Mouse (Mus musculus): Measurements from ENCODE around the gene Ralgapa2. TPM values are rescaled to one million over a fixed set of nuclear protein-coding genes. Genes with fewer than 3 reads are reported as not detected.

The Ralgapa2 gene
- total RNA-seq, 2 experiments from 2014 or later: 10.6 to 11.9 TPM

DNA sequence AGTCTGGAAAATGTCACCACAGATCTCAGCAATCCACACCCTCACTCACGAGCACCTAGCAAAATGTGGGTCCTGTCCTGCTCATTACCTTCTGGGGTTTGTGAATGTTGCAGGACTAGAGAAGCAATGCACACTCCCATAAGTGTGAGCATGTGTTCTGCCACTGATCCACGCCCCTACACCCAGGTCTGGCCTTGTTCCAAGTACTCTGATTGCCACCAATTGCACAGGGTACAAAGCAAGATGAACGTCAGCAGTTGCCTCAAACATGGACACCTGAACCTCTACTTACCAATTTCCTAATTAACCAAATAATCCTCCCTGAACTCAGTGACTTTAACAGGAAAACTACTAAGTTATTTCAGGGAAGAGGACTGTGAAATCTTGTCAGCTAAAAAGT, 68.1 kb downstream of the Ralgapa2 start:
- no peak for ATAC-seq (replicated peaks; ENCODE audit: poor library complexity, severe bottlenecking)

DNA sequence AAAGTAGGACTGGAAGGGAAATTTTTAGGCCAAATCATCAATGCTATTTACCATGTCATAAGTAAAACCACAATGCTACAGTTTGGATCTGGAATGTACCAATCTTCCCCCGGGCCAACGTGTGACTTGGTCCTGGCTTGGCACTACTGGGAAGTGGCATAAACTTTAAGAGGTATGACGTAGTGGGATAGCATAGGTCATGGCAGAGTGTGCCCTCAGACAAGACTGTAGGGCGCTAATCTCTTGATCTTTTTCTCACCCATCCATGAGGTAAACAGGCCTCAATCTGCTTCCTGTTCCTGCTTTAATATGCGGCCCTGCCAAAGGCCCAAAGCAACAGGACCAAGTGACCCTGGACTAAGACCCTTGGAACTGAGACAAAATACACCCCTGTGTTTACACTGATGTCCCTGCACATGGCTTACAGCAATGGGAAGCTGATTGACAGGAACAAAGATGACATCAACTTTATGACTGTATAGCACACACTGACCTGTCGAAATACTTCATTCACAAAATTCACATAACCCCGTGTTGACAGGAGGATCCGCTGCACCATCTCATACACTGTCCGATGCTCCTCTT, 68.8 kb downstream of the Ralgapa2 start:
- ATAC-seq (replicated peaks; ENCODE audit: poor library complexity, severe bottlenecking): no peak

- no peak for ATAC-seq (replicated peaks; ENCODE audit: poor library complexity, severe bottlenecking)
Measured at GRCm38 (mm10) chr2:146441711-146442110, 70.4 kb downstream of the Ralgapa2 start.

GRCm38 (mm10) chr2:146428751-146429150, 83.4 kb downstream of the Ralgapa2 start:
- ATAC-seq (replicated peaks; ENCODE audit: poor library complexity, severe bottlenecking): no peak

DNA sequence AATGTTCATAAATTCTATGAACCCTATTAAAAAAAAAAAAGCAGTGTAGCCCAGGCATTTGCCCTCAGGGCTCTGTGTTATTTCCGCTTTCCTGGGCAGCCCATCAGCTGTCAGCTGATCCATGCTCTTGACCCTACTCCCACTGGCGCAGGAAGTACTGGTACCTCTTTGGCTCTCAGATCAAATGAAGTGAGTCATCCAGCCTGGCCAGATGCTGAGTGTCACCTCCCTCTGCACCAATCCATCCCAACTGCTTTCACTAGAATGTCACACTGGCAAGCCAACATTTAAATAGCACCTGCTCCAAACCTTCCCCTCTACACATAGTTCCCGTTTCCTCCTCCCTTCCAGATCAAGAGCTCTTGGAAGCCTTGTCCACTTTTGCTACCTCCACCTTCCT, 84.8 kb downstream of the Ralgapa2 start:
- no peak for ATAC-seq (replicated peaks; ENCODE audit: poor library complexity, severe bottlenecking)

GRCm38 (mm10) chr2:146426321-146426720, 85.8 kb downstream of the Ralgapa2 start:
- no peak for ATAC-seq (replicated peaks; ENCODE audit: poor library complexity, severe bottlenecking)

- no peak for ATAC-seq (replicated peaks; ENCODE audit: poor library complexity, severe bottlenecking)
Measured at GRCm38 (mm10) chr2:146425235-146425634, 86.9 kb downstream of the Ralgapa2 start.

- ATAC-seq (replicated peaks; ENCODE audit: poor library complexity, severe bottlenecking): peak; percentile 65
Measured at GRCm38 (mm10) chr2:146423710-146424301, 88.3 kb downstream of the Ralgapa2 start.

- no peak for ATAC-seq (replicated peaks; ENCODE audit: poor library complexity, severe bottlenecking)
Measured at GRCm38 (mm10) chr2:146423032-146423691, 89.0 kb downstream of the Ralgapa2 start.

DNA sequence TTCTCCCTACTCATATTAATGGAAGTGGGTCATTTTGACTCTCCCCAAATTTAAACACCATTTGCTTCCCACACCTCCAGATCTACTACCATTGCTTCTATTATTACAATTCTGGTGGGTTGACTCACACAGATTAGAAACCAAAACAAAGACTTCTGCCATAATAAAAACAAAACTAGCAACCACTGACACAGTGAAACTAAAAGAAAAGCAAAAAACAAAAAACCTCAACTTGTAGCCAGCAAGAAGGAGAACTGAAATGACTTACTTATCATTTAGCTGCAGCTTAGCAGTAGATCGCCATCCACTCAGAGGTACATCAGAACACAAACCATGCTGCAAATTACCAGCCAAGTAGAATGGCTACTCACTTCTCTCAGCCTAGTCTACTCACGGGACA, 95.9 kb downstream of the Ralgapa2 start:
- no peak for ATAC-seq (replicated peaks; ENCODE audit: poor library complexity, severe bottlenecking)

GRCm38 (mm10) chr2:146414484-146415291, 97.5 kb downstream of the Ralgapa2 start:
- peak; percentile 87 for ATAC-seq (replicated peaks; ENCODE audit: poor library complexity, severe bottlenecking)

DNA sequence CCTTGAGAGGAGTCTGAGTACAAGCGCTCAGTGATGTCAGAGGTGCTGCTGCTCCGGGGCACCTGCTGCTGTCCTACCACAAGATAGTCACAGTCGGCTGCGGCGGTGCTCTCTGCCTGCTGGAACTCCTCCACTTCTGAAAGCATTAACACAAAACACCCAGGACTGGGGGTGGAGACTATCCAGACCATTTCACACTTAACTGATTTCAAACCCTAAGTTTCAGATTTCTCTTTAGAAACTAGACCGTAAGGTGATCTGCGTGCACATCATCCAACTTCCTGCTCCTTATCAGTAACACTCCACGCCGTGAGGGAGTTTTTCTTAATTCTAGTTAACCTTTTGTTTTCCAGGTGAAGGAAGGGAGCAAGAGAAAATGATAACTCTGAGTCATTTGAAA, 99.4 kb downstream of the Ralgapa2 start:
- no peak for ATAC-seq (replicated peaks; ENCODE audit: poor library complexity, severe bottlenecking)

GRCm38 (mm10) chr2:146411904-146412303, 100.2 kb downstream of the Ralgapa2 start:
- ATAC-seq (replicated peaks; ENCODE audit: poor library complexity, severe bottlenecking): no peak

DNA sequence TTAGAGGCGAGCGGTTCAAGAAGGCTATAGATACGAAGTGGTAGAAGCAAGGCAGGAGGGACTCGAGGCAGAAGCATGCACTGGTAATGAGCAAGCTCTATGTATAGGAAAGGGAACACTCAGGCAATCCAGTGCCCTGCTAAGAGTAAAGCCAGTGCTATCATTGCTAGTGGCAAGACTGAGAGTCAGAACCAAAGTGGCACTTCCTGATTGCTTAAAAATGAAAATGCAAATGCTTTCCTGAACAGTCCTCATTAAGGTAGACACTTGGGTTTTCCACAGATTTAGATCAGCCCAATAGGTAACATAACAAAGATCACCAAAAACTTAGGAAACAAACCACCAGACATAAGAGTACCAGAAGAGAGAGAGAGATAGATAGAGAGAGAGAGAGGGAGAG, 105.1 kb downstream of the Ralgapa2 start:
- ATAC-seq (replicated peaks; ENCODE audit: poor library complexity, severe bottlenecking): no peak

DNA sequence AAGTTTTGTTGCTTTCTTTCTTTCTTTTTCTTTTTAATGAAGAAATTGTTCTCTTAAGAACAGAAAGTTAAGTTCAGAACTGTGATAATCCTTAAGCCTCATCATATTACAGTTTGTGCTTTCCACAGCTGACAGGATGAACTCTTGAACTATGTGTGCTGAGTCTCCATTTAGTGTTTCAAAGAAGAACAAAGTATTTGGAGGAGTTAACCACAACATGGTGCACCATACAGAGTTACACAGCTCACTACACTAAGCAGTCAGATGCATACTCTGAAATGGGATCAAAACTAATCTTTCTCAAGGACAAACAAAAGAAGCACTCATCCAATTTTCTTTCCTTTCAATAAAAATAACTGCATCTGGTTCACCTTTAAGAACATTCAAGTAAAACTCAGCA, 110.6 kb downstream of the Ralgapa2 start:
- no peak for ATAC-seq (replicated peaks; ENCODE audit: poor library complexity, severe bottlenecking)

GRCm38 (mm10) chr2:146400738-146401137, 111.4 kb downstream of the Ralgapa2 start:
- no peak for ATAC-seq (replicated peaks; ENCODE audit: poor library complexity, severe bottlenecking)

DNA sequence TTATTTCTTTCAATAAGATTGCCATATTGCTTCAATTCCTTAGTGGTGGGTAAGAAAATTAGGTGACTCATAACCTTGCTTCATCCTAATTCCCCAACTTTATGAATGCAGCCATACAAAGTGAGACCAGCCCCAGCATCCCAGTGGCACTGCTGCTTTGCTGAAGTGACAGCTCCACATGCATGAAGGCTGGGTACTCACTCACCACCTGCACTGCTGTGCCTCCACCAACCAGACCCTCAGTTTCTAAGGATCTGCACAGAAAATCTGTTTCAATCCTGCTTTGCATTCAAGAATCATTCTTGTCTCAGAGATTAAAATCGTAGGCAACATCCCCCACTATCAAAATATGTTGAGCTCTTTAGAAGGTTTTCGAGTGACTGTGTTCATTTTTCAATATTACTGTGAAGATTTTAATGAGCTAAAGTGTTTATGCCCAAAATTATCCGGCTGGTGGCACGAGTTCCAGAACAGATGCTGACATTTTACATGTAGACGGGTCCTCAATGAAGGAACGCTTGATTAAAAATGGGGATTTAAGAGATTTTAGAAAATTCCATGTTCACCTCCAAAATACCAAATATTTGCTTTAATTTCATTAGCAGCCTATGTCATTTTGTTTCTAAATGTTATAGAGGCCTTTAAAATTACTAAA, 113.8 kb downstream of the Ralgapa2 start:
- ATAC-seq (replicated peaks; ENCODE audit: poor library complexity, severe bottlenecking): no peak

DNA sequence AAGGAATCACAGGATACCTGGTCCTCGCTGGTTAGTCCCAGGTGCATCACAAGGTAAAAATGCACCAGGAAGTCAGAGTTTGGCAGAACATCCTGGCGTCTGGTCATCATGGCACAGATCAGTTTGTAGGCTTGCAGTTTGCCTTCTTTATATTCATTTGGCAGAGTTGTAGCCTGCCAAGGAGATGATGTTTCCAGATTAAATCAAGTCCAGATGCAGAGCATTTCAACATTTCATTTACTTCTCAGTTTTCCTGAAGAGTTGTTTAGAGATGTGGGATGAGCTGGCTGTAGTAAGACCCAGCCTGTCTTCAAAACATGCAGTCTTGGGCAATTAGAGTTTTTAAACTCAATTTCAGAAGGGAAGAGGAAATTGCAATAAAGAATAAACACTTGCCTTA, 124.9 kb downstream of the Ralgapa2 start:
- ATAC-seq (replicated peaks; ENCODE audit: poor library complexity, severe bottlenecking): no peak

GRCm38 (mm10) chr2:146384582-146384981, 127.6 kb downstream of the Ralgapa2 start:
- no peak for ATAC-seq (replicated peaks; ENCODE audit: poor library complexity, severe bottlenecking)

- no peak for ATAC-seq (replicated peaks; ENCODE audit: poor library complexity, severe bottlenecking)
Measured at GRCm38 (mm10) chr2:146376293-146376692, 135.9 kb downstream of the Ralgapa2 start.

DNA sequence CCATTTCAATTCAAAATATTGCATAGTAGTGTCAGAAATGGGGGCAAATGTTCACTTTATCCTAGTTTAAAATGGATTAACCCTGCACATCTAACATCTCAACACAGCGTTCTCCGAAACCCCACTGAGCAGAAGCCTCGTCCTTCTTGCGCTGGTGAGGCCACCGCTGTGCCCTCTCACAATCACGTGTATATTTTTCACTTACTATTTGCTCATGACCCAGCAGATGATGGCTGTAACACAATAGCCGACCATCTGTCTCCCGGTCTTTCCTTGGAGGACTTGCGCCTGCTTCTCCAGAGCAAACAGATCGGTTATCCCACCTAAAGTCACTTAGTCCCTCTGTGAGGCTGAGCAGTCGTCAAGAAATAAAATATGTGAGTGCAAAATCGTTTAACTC, 146.0 kb downstream of the Ralgapa2 start:
- no peak for ATAC-seq (replicated peaks; ENCODE audit: poor library complexity, severe bottlenecking)

Data from granulocyte monocyte progenitor cell, adult 5-6 weeks (primary cell).